Mouse (Mus musculus): ENCODE results near the gene Tex9. TPM values are rescaled to one million over a fixed set of nuclear protein-coding genes. Genes with fewer than 3 reads are reported as not detected.
"Not testable (repeated sequence)": the region's sequence is repeated elsewhere in the genome, so short reads cannot be mapped to it uniquely, and the experiment has no call there.

The Tex9 gene
- total and polyA plus RNA-seq, 2 experiments from 2014 or later: 21.1 to 44.0 TPM

GRCm38 (mm10) chr9:72462427-72462826 is 29.6 kb downstream of the Tex9 start:
- Histone ChIP-seq H3K9me3 (ENCODE audit: low read length) (no peaks in the 10 kb centered on the region), H3K4me1 (ENCODE audit: insufficient read depth, low read length) (no peaks in the 10 kb centered on the region), H3K36me3 (ENCODE audit: insufficient read depth, low read length) (peaks cover 7% of the 10 kb centered on the region; the same call in 1 of the 2 replicates), H3K4me2 (ENCODE audit: low read depth, low read length, poor library complexity, severe bottlenecking) (no peak overlapping the region), H3K27ac (ENCODE audit: low read depth, low read length) (no peak overlapping the region), H3K27me3 (ENCODE audit: insufficient read depth, low read length) (no peaks in the 10 kb centered on the region), H3K4me3 (ENCODE audit: low read depth, low read length) (no peak overlapping the region), H3K9ac (replicated peaks; ENCODE audit: low read length, poor library complexity, severe bottlenecking) (no peak overlapping the region)
- WGBS: 95% methylated on average over 2 of the region's 2 CpGs
- no peak for DNase-seq (ENCODE audit: low spot score)
- TF ChIP-seq CTCF (IDR thresholded peaks at IDR 0.05): no peak
- no peak for ATAC-seq (ENCODE audit: low FRiP score)

- H3K9me3 ChIP-seq (ENCODE audit: low read length): no peaks in the 10 kb centered on the region
- no peaks in the 10 kb centered on the region for H3K27me3 ChIP-seq (ENCODE audit: insufficient read depth, low read length)
- no peak overlapping the region for H3K9ac ChIP-seq (replicated peaks; ENCODE audit: low read length, poor library complexity, severe bottlenecking)
- TF ChIP-seq CTCF (IDR thresholded peaks at IDR 0.05): no peak
- H3K36me3 ChIP-seq (ENCODE audit: insufficient read depth, low read length): peaks cover 7% of the 10 kb centered on the region; the same call in 1 of the 2 replicates
- no peak overlapping the region for H3K4me2 ChIP-seq (ENCODE audit: low read depth, low read length, poor library complexity, severe bottlenecking)
- H3K4me3 ChIP-seq (ENCODE audit: low read depth, low read length): no peak overlapping the region
- ATAC-seq (ENCODE audit: low FRiP score) (no peak), DNase-seq (ENCODE audit: low spot score) (no peak)
- H3K4me1 ChIP-seq (ENCODE audit: insufficient read depth, low read length): no peaks in the 10 kb centered on the region
- 92% methylated on average over 3 of the region's 3 CpGs for WGBS
- no peak overlapping the region for H3K27ac ChIP-seq (ENCODE audit: low read depth, low read length)
Observed at GRCm38 (mm10) chr9:72460767-72461166, 31.2 kb downstream of the Tex9 start.

GRCm38 (mm10) chr9:72459703-72460102 is 32.3 kb downstream of the Tex9 start:
- H3K27me3 ChIP-seq (ENCODE audit: insufficient read depth, low read length): no peaks in the 10 kb centered on the region
- H3K9me3 ChIP-seq (ENCODE audit: low read length): no peaks in the 10 kb centered on the region
- no peak overlapping the region for H3K4me2 ChIP-seq (ENCODE audit: low read depth, low read length, poor library complexity, severe bottlenecking)
- no peak for ATAC-seq (ENCODE audit: low FRiP score)
- H3K4me1 ChIP-seq (ENCODE audit: insufficient read depth, low read length): no peaks in the 10 kb centered on the region
- H3K4me3 ChIP-seq (ENCODE audit: low read depth, low read length): no peak overlapping the region
- H3K36me3 ChIP-seq (ENCODE audit: insufficient read depth, low read length): peaks cover 7% of the 10 kb centered on the region; the same call in 1 of the 2 replicates
- no peak overlapping the region for H3K27ac ChIP-seq (ENCODE audit: low read depth, low read length)
- no peak for TF ChIP-seq CTCF (IDR thresholded peaks at IDR 0.05)
- WGBS: 86% methylated on average over 3 of the region's 3 CpGs
- DNase-seq (ENCODE audit: low spot score): no peak
- no peak overlapping the region for H3K9ac ChIP-seq (replicated peaks; ENCODE audit: low read length, poor library complexity, severe bottlenecking)

- no peak overlapping the region for H3K4me2 ChIP-seq (ENCODE audit: low read depth, low read length, poor library complexity, severe bottlenecking)
- no peak overlapping the region for H3K9ac ChIP-seq (replicated peaks; ENCODE audit: low read length, poor library complexity, severe bottlenecking)
- peak; percentile 84 for DNase-seq (ENCODE audit: low spot score)
- ATAC-seq (ENCODE audit: low FRiP score): peak; percentile 81
- no peaks in the 10 kb centered on the region for H3K27me3 ChIP-seq (ENCODE audit: insufficient read depth, low read length)
- H3K4me3 ChIP-seq (ENCODE audit: low read depth, low read length): no peak overlapping the region
- 21% methylated on average over 5 of the region's 5 CpGs for WGBS
- H3K36me3 ChIP-seq (ENCODE audit: insufficient read depth, low read length): peaks cover 3% of the 10 kb centered on the region; the same call in 1 of the 2 replicates
- H3K4me1 ChIP-seq (ENCODE audit: insufficient read depth, low read length): no peaks in the 10 kb centered on the region
- no peaks in the 10 kb centered on the region for H3K9me3 ChIP-seq (ENCODE audit: low read length)
- no peak overlapping the region for H3K27ac ChIP-seq (ENCODE audit: low read depth, low read length)
- peak; percentile 91 for TF ChIP-seq CTCF (IDR thresholded peaks at IDR 0.05)
Observed at GRCm38 (mm10) chr9:72458233-72458632, 33.8 kb downstream of the Tex9 start.

GRCm38 (mm10) chr9:72456374-72456773 is 35.6 kb downstream of the Tex9 start:
- no peaks in the 10 kb centered on the region for H3K9me3 ChIP-seq (ENCODE audit: low read length)
- ATAC-seq (ENCODE audit: low FRiP score) (no peak), DNase-seq (ENCODE audit: low spot score) (peak; percentile 22)
- H3K27me3 ChIP-seq (ENCODE audit: insufficient read depth, low read length): no peaks in the 10 kb centered on the region
- WGBS: 24% methylated on average over 1 of the region's 1 CpGs
- no peak overlapping the region for H3K27ac ChIP-seq (ENCODE audit: low read depth, low read length)
- no peak overlapping the region for H3K9ac ChIP-seq (replicated peaks; ENCODE audit: low read length, poor library complexity, severe bottlenecking)
- peak; percentile 37 for TF ChIP-seq CTCF (IDR thresholded peaks at IDR 0.05)
- no peak overlapping the region for H3K4me2 ChIP-seq (ENCODE audit: low read depth, low read length, poor library complexity, severe bottlenecking)
- no peak overlapping the region for H3K4me3 ChIP-seq (ENCODE audit: low read depth, low read length)
- H3K36me3 ChIP-seq (ENCODE audit: insufficient read depth, low read length): peaks cover 3% of the 10 kb centered on the region; the same call in 1 of the 2 replicates
- no peaks in the 10 kb centered on the region for H3K4me1 ChIP-seq (ENCODE audit: insufficient read depth, low read length)

GRCm38 (mm10) chr9:72454281-72454680 is 37.7 kb downstream of the Tex9 start:
- not testable (repeated sequence) for H3K9me3 ChIP-seq (ENCODE audit: low read length); H3K4me1 ChIP-seq (ENCODE audit: insufficient read depth, low read length); H3K9ac ChIP-seq (replicated peaks; ENCODE audit: low read length, poor library complexity, severe bottlenecking); ATAC-seq (ENCODE audit: low FRiP score); H3K4me2 ChIP-seq (ENCODE audit: low read depth, low read length, poor library complexity, severe bottlenecking); H3K4me3 ChIP-seq (ENCODE audit: low read depth, low read length); H3K27me3 ChIP-seq (ENCODE audit: insufficient read depth, low read length); H3K36me3 ChIP-seq (ENCODE audit: insufficient read depth, low read length); DNase-seq (ENCODE audit: low spot score); H3K27ac ChIP-seq (ENCODE audit: low read depth, low read length)
